Mouse (Mus musculus): ENCODE data around the gene Slc38a7. TPM values are rescaled to one million over a fixed set of nuclear protein-coding genes. Genes with fewer than 3 reads are reported as not detected.

Gene Slc38a7
- polyA plus RNA-seq, 1 experiment from 2014 or later: 30.3 TPM

GRCm38 (mm10) chr8:95818211-95818610, 35.1 kb downstream of the Slc38a7 start:
- no peak for ATAC-seq
- no peak overlapping the region for H3K4me2 ChIP-seq (ENCODE audit: low read length)
- no peak overlapping the region for H3K27ac ChIP-seq (ENCODE audit: low read length)
- H3K36me3 ChIP-seq (ENCODE audit: control insufficient read depth, insufficient read depth, low read length): no peaks in the 10 kb centered on the region
- H3K4me1 ChIP-seq (ENCODE audit: control insufficient read depth, insufficient read depth, low read length): no peaks in the 10 kb centered on the region
- no peak overlapping the region for H3K9ac ChIP-seq (ENCODE audit: low read depth, low read length)
- H3K9me3 ChIP-seq (replicated peaks; ENCODE audit: control insufficient read depth, low read length, poor library complexity, severe bottlenecking): no peaks in the 10 kb centered on the region
- H3K4me3 ChIP-seq (ENCODE audit: low read depth, low read length): no peak overlapping the region
- no peaks in the 10 kb centered on the region for H3K27me3 ChIP-seq (ENCODE audit: control insufficient read depth, insufficient read depth, low read depth, low read length)
- WGBS: 67% methylated on average over 1 of the region's 1 CpGs

DNA sequence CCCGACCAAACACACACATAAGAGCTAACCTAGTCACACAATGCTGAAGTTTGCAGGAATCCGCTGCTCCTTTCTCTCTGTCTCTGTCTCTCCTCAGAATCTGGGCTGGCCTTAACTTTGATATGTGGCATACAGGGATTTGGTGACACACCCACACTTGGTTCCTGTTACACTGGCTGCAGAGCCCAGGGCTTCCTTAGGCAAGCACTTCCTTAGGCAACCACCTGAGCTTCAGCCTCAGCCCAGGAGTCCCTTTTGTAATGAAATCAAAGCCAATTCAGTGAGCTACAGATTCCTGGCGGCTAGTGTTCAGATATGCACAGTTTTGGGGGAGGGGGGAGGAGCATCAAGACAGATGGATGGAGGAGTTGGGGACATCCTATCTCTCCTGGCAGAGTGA, 35.7 kb downstream of the Slc38a7 start:
- Histone ChIP-seq H3K27ac (ENCODE audit: low read length) (no peak overlapping the region), H3K9ac (ENCODE audit: low read depth, low read length) (no peak overlapping the region), H3K4me3 (ENCODE audit: low read depth, low read length) (no peak overlapping the region), H3K4me2 (ENCODE audit: low read length) (no peak overlapping the region), H3K27me3 (ENCODE audit: control insufficient read depth, insufficient read depth, low read depth, low read length) (no peaks in the 10 kb centered on the region), H3K36me3 (ENCODE audit: control insufficient read depth, insufficient read depth, low read length) (no peaks in the 10 kb centered on the region), H3K9me3 (replicated peaks; ENCODE audit: control insufficient read depth, low read length, poor library complexity, severe bottlenecking) (no peaks in the 10 kb centered on the region), H3K4me1 (ENCODE audit: control insufficient read depth, insufficient read depth, low read length) (no peaks in the 10 kb centered on the region)
- ATAC-seq: no peak
- WGBS: 65% methylated on average over 3 of the region's 3 CpGs

GRCm38 (mm10) chr8:95816044-95816708, 37.2 kb downstream of the Slc38a7 start:
- 50% methylated on average over 5 of the region's 6 CpGs for WGBS
- H3K4me2 ChIP-seq (ENCODE audit: low read length): no peak overlapping the region
- no peak overlapping the region for H3K9ac ChIP-seq (ENCODE audit: low read depth, low read length)
- no peaks in the 10 kb centered on the region for H3K27me3 ChIP-seq (ENCODE audit: control insufficient read depth, insufficient read depth, low read depth, low read length)
- H3K4me1 ChIP-seq (ENCODE audit: control insufficient read depth, insufficient read depth, low read length): no peaks in the 10 kb centered on the region
- H3K36me3 ChIP-seq (ENCODE audit: control insufficient read depth, insufficient read depth, low read length): no peaks in the 10 kb centered on the region
- H3K27ac ChIP-seq (ENCODE audit: low read length): no peak overlapping the region
- H3K9me3 ChIP-seq (replicated peaks; ENCODE audit: control insufficient read depth, low read length, poor library complexity, severe bottlenecking): no peaks in the 10 kb centered on the region
- no peak overlapping the region for H3K4me3 ChIP-seq (ENCODE audit: low read depth, low read length)
- ATAC-seq: no peak

- H3K4me2 ChIP-seq (ENCODE audit: low read length): no peak overlapping the region
- no peaks in the 10 kb centered on the region for H3K9me3 ChIP-seq (replicated peaks; ENCODE audit: control insufficient read depth, low read length, poor library complexity, severe bottlenecking)
- H3K9ac ChIP-seq (ENCODE audit: low read depth, low read length): no peak overlapping the region
- H3K4me1 ChIP-seq (ENCODE audit: control insufficient read depth, insufficient read depth, low read length): peaks cover 10% of the 10 kb centered on the region
- ATAC-seq: no peak
- WGBS: 61% methylated on average over 3 of the region's 3 CpGs
- no peak overlapping the region for H3K4me3 ChIP-seq (ENCODE audit: low read depth, low read length)
- no peaks in the 10 kb centered on the region for H3K27me3 ChIP-seq (ENCODE audit: control insufficient read depth, insufficient read depth, low read depth, low read length)
- H3K36me3 ChIP-seq (ENCODE audit: control insufficient read depth, insufficient read depth, low read length): no peaks in the 10 kb centered on the region
- H3K27ac ChIP-seq (ENCODE audit: low read length): no peak overlapping the region
These were observed 43.2 kb downstream of the Slc38a7 start for GRCm38 (mm10) chr8:95810184-95810591.

DNA sequence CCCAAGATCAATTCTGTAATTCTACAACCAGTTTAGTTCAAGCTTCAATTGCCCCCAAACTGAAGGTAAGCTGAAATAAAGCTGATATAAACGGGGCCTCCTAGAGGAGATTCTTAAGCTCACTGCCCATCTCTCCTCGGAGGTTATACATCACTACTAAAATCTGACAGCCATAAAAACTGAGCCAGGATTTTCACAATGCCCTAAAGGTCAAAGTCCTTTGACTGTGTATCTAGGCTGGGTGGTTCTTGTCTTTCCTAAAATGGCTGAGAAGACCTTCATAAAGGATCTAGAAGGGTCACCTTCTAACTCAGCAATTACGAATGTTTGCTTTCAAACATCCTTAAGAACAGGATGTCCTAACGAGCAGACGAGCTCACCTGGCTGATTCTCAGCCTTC, 44.2 kb downstream of the Slc38a7 start:
- H3K27me3 ChIP-seq (ENCODE audit: control insufficient read depth, insufficient read depth, low read depth, low read length): no peaks in the 10 kb centered on the region
- no peak overlapping the region for H3K27ac ChIP-seq (ENCODE audit: low read length)
- H3K4me1 ChIP-seq (ENCODE audit: control insufficient read depth, insufficient read depth, low read length): peaks cover 17% of the 10 kb centered on the region
- no peak overlapping the region for H3K9ac ChIP-seq (ENCODE audit: low read depth, low read length)
- no peak overlapping the region for H3K4me2 ChIP-seq (ENCODE audit: low read length)
- H3K36me3 ChIP-seq (ENCODE audit: control insufficient read depth, insufficient read depth, low read length): no peaks in the 10 kb centered on the region
- no peaks in the 10 kb centered on the region for H3K9me3 ChIP-seq (replicated peaks; ENCODE audit: control insufficient read depth, low read length, poor library complexity, severe bottlenecking)
- no peak overlapping the region for H3K4me3 ChIP-seq (ENCODE audit: low read depth, low read length)
- 89% methylated on average over 5 of the region's 5 CpGs for WGBS
- ATAC-seq: no peak

DNA sequence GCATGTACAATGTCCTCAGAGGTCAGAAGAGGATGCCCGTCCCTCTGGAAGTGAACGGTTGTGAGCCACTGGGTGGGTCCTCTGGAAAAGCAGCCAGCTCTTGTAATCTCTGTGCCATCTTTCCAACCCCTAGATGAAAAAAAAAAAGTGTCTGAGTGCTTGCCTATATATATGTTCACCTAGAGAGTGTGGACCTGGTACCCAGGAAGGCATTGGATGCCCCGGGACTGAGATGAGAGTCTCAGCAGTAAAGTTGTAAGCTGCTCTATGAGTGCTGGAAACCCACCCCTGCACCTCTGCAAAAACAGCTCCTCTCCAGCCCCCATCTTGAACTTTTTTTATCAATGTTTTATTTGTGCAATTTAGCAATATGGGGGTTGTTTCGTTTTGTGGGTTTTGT, 44.7 kb downstream of the Slc38a7 start:
- no peaks in the 10 kb centered on the region for H3K9me3 ChIP-seq (replicated peaks; ENCODE audit: control insufficient read depth, low read length, poor library complexity, severe bottlenecking)
- 88% methylated on average over 4 of the region's 4 CpGs for WGBS
- H3K4me3 ChIP-seq (ENCODE audit: low read depth, low read length): no peak overlapping the region
- ATAC-seq: no peak
- H3K4me1 ChIP-seq (ENCODE audit: control insufficient read depth, insufficient read depth, low read length): peaks cover 21% of the 10 kb centered on the region
- no peak overlapping the region for H3K4me2 ChIP-seq (ENCODE audit: low read length)
- no peak overlapping the region for H3K9ac ChIP-seq (ENCODE audit: low read depth, low read length)
- no peaks in the 10 kb centered on the region for H3K27me3 ChIP-seq (ENCODE audit: control insufficient read depth, insufficient read depth, low read depth, low read length)
- no peaks in the 10 kb centered on the region for H3K36me3 ChIP-seq (ENCODE audit: control insufficient read depth, insufficient read depth, low read length)
- no peak overlapping the region for H3K27ac ChIP-seq (ENCODE audit: low read length)

DNA sequence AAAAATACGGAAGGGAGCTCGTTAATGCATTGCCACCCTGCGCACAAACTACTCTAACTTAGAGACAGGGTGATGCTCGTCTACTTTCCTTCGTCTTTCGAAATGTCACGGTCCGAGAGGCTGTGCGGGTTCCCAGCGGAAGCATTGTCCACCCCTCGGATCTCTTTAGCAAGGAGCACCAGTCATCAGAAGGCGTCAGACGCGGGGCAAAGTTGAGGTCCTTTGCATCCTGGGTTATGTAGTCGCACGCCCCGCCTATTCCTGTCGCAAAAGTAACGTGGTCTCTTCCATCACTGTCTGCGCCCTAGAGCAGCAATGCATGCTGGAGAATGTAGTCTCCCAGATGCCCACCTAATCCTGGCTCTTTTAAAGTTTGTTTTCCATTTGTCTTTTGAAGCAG, 45.5 kb downstream of the Slc38a7 start:
- Histone ChIP-seq H3K36me3 (ENCODE audit: control insufficient read depth, insufficient read depth, low read length) (no peaks in the 10 kb centered on the region), H3K4me1 (ENCODE audit: control insufficient read depth, insufficient read depth, low read length) (peaks cover 24% of the 10 kb centered on the region), H3K27ac (ENCODE audit: low read length) (peak overlapping the region; percentile 97), H3K9me3 (replicated peaks; ENCODE audit: control insufficient read depth, low read length, poor library complexity, severe bottlenecking) (no peaks in the 10 kb centered on the region), H3K4me2 (ENCODE audit: low read length) (peak overlapping the region; percentile 62), H3K4me3 (ENCODE audit: low read depth, low read length) (peak overlapping the region; percentile 95), H3K27me3 (ENCODE audit: control insufficient read depth, insufficient read depth, low read depth, low read length) (no peaks in the 10 kb centered on the region), H3K9ac (ENCODE audit: low read depth, low read length) (peak overlapping the region; percentile 64; the same call in 1 of the 2 replicates)
- peak; percentile 96 for ATAC-seq
- WGBS: under 1% methylated on average over 20 of the region's 20 CpGs

DNA sequence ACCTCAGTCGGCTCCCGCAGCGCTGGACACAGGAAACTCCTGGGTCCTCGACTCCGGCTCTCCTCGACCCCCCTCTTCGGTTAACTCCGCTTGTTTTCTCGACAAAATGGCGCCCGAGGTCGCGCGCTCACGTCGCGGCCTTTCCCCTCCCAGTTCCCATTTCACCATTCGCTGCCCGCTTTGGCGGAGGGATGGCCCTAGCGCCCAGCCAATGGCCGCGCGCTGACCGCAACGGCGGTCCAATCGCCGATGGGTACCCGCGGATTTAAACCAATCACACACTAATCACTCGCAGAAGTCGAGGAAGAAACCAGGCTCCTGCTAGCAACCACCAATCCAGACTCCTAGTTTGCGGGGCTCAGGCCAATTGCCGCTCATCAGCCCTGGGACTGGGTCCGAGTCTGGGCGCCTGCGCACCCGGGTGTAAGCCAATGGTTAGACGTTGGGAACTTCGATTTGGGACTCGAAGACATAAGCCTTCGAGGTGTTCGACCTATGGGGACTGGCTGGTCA, 46.0 kb downstream of the Slc38a7 start, which contains the start of gene Cnot1:
Gene Cnot1 (minus strand): TSS at position 134 of the 513 bp plus-strand sequence.
- under 1% methylated on average over 44 of the region's 44 CpGs for WGBS
- peak; percentile 97 for ATAC-seq
- peaks cover 24% of the 10 kb centered on the region for H3K4me1 ChIP-seq (ENCODE audit: control insufficient read depth, insufficient read depth, low read length)

DNA sequence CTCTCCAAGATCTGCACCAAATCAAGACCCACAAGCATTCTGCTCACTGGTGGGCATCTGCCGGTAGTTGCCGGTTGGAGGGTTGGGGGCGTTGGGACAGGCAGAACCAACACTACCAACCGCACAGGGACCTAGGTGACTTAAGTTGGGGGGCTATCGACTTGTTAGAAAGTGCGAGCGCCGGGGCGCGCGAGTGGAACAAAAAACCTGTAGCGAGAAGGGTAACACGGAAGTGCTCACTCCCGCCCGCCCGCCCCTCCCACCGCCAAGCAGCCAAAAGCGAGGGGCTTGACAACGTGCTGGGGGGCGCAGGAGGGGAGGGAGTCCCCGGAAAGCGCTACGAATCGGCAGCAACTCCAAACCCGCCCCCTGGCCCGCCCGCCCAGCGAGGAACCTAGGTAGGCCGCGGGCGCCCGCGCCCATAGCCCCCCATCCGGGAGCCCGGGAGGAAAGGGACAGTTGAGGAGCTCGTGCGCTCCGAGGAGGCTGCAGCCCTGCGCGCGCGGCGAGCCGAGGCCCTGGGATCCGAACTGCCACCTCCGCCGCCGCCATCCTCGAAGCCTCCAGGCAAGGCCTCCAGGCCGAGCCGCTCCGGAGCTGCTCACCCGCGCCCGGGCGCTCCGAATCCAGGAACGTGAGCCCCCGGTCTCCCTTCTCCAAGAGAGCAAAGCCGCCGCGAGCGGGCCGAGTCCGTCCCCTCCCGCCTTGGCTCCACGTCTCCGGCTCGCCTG, 46.7 kb downstream of the Slc38a7 start:
- H3K36me3 ChIP-seq (ENCODE audit: control insufficient read depth, insufficient read depth, low read length): no peaks in the 10 kb centered on the region
- H3K4me3 ChIP-seq (ENCODE audit: low read depth, low read length): peak overlapping the region; percentile 95
- peak overlapping the region; percentile 96 for H3K9ac ChIP-seq (ENCODE audit: low read depth, low read length)
- no peaks in the 10 kb centered on the region for H3K27me3 ChIP-seq (ENCODE audit: control insufficient read depth, insufficient read depth, low read depth, low read length)
- 1% methylated on average over 44 of the region's 69 CpGs for WGBS
- no peaks in the 10 kb centered on the region for H3K9me3 ChIP-seq (replicated peaks; ENCODE audit: control insufficient read depth, low read length, poor library complexity, severe bottlenecking)
- H3K27ac ChIP-seq (ENCODE audit: low read length): peak overlapping the region; percentile 97
- 0 out of 2 replicates have a peak, but pooled peaks have one; percentile 6 for ATAC-seq
- H3K4me2 ChIP-seq (ENCODE audit: low read length): peak overlapping the region; percentile 79
- H3K4me1 ChIP-seq (ENCODE audit: control insufficient read depth, insufficient read depth, low read length): peaks cover 25% of the 10 kb centered on the region

More for the DNA sequence above, 46.0 kb downstream of the Slc38a7 start, which contains the start of gene Cnot1:
- H3K27me3 ChIP-seq (ENCODE audit: control insufficient read depth, insufficient read depth, low read depth, low read length): no peaks in the 10 kb centered on the region
- H3K9me3 ChIP-seq (replicated peaks; ENCODE audit: control insufficient read depth, low read length, poor library complexity, severe bottlenecking): no peaks in the 10 kb centered on the region
- H3K36me3 ChIP-seq (ENCODE audit: control insufficient read depth, insufficient read depth, low read length): no peaks in the 10 kb centered on the region
- H3K4me2 ChIP-seq (ENCODE audit: low read length): peak within 1 kb of the TSS; percentile 79
- H3K9ac ChIP-seq (ENCODE audit: low read depth, low read length): peak within 1 kb of the TSS; percentile 96
- peak within 1 kb of the TSS; percentile 97 for H3K27ac ChIP-seq (ENCODE audit: low read length)
- peak within 1 kb of the TSS; percentile 95 for H3K4me3 ChIP-seq (ENCODE audit: low read depth, low read length)

All from midbrain, embryonic 16.5 days (tissue).